26 mouse cellular contexts compared by ENCODE assay signal in genomic region chrX:139550456-139550855, GRCm38 (mm10). TPM values are rescaled to one million over a fixed set of nuclear protein-coding genes. Genes with fewer than 3 reads are reported as not detected.
DNase-seq lines count a peak whose midpoint lies in the region; ATAC-seq and TF ChIP-seq lines count a peak whose summit lies in the region.
"Had no signal": no experiment of that assay in that cellular context is flagged by ENCODE, and none has a peak within 500 bp of the region (broad histone marks: within the 10 kb centered on the region; RNA-seq: fewer than 3 reads in every experiment).

No protein-coding gene starts in this region.

- no peak overlapping the region for H3K27ac ChIP-seq in liver, adult 2 months (replicated peaks; ENCODE audit: insufficient read depth, low read depth, low read length)
- no peak overlapping the region for H3K27ac ChIP-seq in liver, embryonic 11.5 days (ENCODE audit: low read depth, low read length)
- no peak overlapping the region for H3K27ac ChIP-seq in hindbrain, embryonic 14.5 days
- H3K27ac ChIP-seq: forebrain, embryonic 15.5 days; hindbrain, postnatal 0 days; limb, embryonic 13.5 days; liver, embryonic 15.5 days; midbrain, embryonic 15.5 days; neural tube, embryonic 15.5 days; stomach, embryonic 15.5 days had no signal

- ATAC-seq in liver, embryonic 11.5 days (replicated peaks; ENCODE audit: low FRiP score) = no peak
- peak; percentile 76 for ATAC-seq in monocyte, adult 5-6 weeks (replicated peaks; ENCODE audit: insufficient number of reproducible peaks, low FRiP score, low TSS enrichment, poor library complexity, severe bottlenecking)
- ATAC-seq in hindbrain, embryonic 14.5 days (ENCODE audit: low FRiP score) = no peak
- ATAC-seq: forebrain, embryonic 15.5 days; hindbrain, postnatal 0 days; midbrain, embryonic 15.5 days had no signal

- no peak overlapping the region for H3K9ac ChIP-seq in liver, adult 2 months (ENCODE audit: low read depth, low read length)
- no peak overlapping the region for H3K9ac ChIP-seq in liver, embryonic 11.5 days (ENCODE audit: low read depth, low read length)
- H3K9ac ChIP-seq in hindbrain, embryonic 14.5 days = no peak overlapping the region
- H3K9ac ChIP-seq: forebrain, embryonic 15.5 days; limb, embryonic 13.5 days; liver, embryonic 15.5 days; midbrain, embryonic 15.5 days; neural tube, embryonic 15.5 days; stomach, embryonic 15.5 days had no signal

- H3K4me2 ChIP-seq in liver, embryonic 11.5 days = no peak overlapping the region
- no peak overlapping the region for H3K4me2 ChIP-seq in hindbrain, embryonic 14.5 days (replicated peaks)
- H3K4me2 ChIP-seq: forebrain, embryonic 15.5 days; limb, embryonic 13.5 days; liver, embryonic 15.5 days; midbrain, embryonic 15.5 days; neural tube, embryonic 15.5 days; stomach, embryonic 15.5 days had no signal

- TF ChIP-seq CTCF in liver, adult 2 months (IDR thresholded peaks at IDR 0.05; ENCODE audit: low read depth, low read length) = no peak
- no peak for TF ChIP-seq CTCF in C2C12 (IDR thresholded peaks at IDR 0.05; ENCODE audit: control insufficient read depth, insufficient read depth, insufficient read length)

- H3K27me3 ChIP-seq in liver, adult 2 months (ENCODE audit: control insufficient read depth, insufficient read depth, low read length) = no peaks in the 10 kb centered on the region
- H3K27me3 ChIP-seq in liver, embryonic 11.5 days (replicated peaks; ENCODE audit: control insufficient read depth, insufficient read depth, low read length) = no peaks in the 10 kb centered on the region
- no peaks in the 10 kb centered on the region for H3K27me3 ChIP-seq in C2C12 (ENCODE audit: control insufficient read depth, insufficient read depth, insufficient read length)
- H3K27me3 ChIP-seq in hindbrain, embryonic 14.5 days (ENCODE audit: control insufficient read depth, insufficient read depth, low read length) = no peaks in the 10 kb centered on the region
- H3K27me3 ChIP-seq: forebrain, embryonic 15.5 days; liver, embryonic 15.5 days; midbrain, embryonic 15.5 days; neural tube, embryonic 15.5 days; stomach, embryonic 15.5 days had no signal

- no peaks in the 10 kb centered on the region for H3K36me3 ChIP-seq in liver, adult 2 months (ENCODE audit: control insufficient read depth, insufficient read depth, low read length)
- no peaks in the 10 kb centered on the region for H3K36me3 ChIP-seq in liver, embryonic 11.5 days (ENCODE audit: control insufficient read depth, insufficient read depth, low read length)
- no peaks in the 10 kb centered on the region for H3K36me3 ChIP-seq in C2C12 (ENCODE audit: control insufficient read depth, insufficient read depth)
- H3K36me3 ChIP-seq in hindbrain, embryonic 14.5 days (replicated peaks; ENCODE audit: control insufficient read depth, insufficient read depth) = no peaks in the 10 kb centered on the region
- H3K36me3 ChIP-seq: forebrain, embryonic 15.5 days; limb, embryonic 13.5 days; liver, embryonic 15.5 days; midbrain, embryonic 15.5 days; neural tube, embryonic 15.5 days; stomach, embryonic 15.5 days had no signal

- no peak overlapping the region for H3ac ChIP-seq in C2C12 (ENCODE audit: control insufficient read depth, insufficient read length, low read depth)

- no peaks in the 10 kb centered on the region for H3K4me1 ChIP-seq in liver, adult 2 months (ENCODE audit: control insufficient read depth, insufficient read depth, low read length)
- no peaks in the 10 kb centered on the region for H3K4me1 ChIP-seq in liver, embryonic 11.5 days (replicated peaks; ENCODE audit: control insufficient read depth, insufficient read depth, low read length)
- no peaks in the 10 kb centered on the region for H3K4me1 ChIP-seq in hindbrain, embryonic 14.5 days (replicated peaks; ENCODE audit: control insufficient read depth, insufficient read depth, low read length)
- H3K4me1 ChIP-seq: forebrain, embryonic 15.5 days; limb, embryonic 13.5 days; liver, embryonic 15.5 days; midbrain, embryonic 15.5 days; neural tube, embryonic 15.5 days; stomach, embryonic 15.5 days had no signal

- H3K79me2 ChIP-seq in liver, adult 2 months (ENCODE audit: control insufficient read depth, insufficient read depth, low read length) = no peaks in the 10 kb centered on the region
- H3K79me2 ChIP-seq in C2C12 (ENCODE audit: control insufficient read depth, insufficient read depth) = no peaks in the 10 kb centered on the region

- TF ChIP-seq POLR2A in liver, adult 2 months (IDR thresholded peaks at IDR 0.05; ENCODE audit: extremely low read depth, insufficient read depth, low read length) = no peak

- no peak overlapping the region for H3K4me3 ChIP-seq in liver, adult 2 months (ENCODE audit: insufficient read depth, low read depth, low read length)
- no peak overlapping the region for H3K4me3 ChIP-seq in liver, embryonic 11.5 days (ENCODE audit: low read depth, low read length)
- no peak overlapping the region for H3K4me3 ChIP-seq in C2C12 (ENCODE audit: insufficient read depth, poor library complexity, severe bottlenecking)
- H3K4me3 ChIP-seq in hindbrain, embryonic 14.5 days (replicated peaks; ENCODE audit: low read length) = no peak overlapping the region
- H3K4me3 ChIP-seq: forebrain, embryonic 15.5 days; limb, embryonic 13.5 days; liver, embryonic 15.5 days; midbrain, embryonic 15.5 days; neural tube, embryonic 15.5 days; stomach, embryonic 15.5 days had no signal

- peak; percentile 11 for DNase-seq in liver, adult 2 months (ENCODE audit: extremely low read depth, low read depth, low spot score)
- no peak for DNase-seq in liver, embryonic 11.5 days (ENCODE audit: low spot score)
- peak; percentile 6 for DNase-seq in gonadal fat pad, adult 2 months (ENCODE audit: low read depth)
- no peak for DNase-seq in gastrocnemius, postnatal 36 days
- DNase-seq in hindbrain, embryonic 14.5 days (ENCODE audit: low spot score) = no peak
- DNase-seq in frontal cortex, postnatal 25 days (ENCODE audit: low spot score in 2 of 2) = no peak
- DNase-seq: adrenal gland, adult 8-10 months; B cell, adult 2 months; cerebellum, adult 11 months; cerebellum, postnatal 14 days; embryo, embryonic 11 days; gastrocnemius, postnatal 25 days; heart, postnatal 36 days; kidney, adult 8-10 months; layer of hippocampus, postnatal 36 days; right cerebral cortex, postnatal 25 days; thymus, adult 2 months had no signal

- intact Hi-C loops in gastrocnemius, postnatal 36 days (cut with DNase I) = no loop called here

- no peaks in the 10 kb centered on the region for H3K9me3 ChIP-seq in liver, embryonic 11.5 days (ENCODE audit: control insufficient read depth, low read length)
- no peaks in the 10 kb centered on the region for H3K9me3 ChIP-seq in hindbrain, embryonic 14.5 days (ENCODE audit: control insufficient read depth, low read length)
- H3K9me3 ChIP-seq: forebrain, embryonic 15.5 days; limb, embryonic 13.5 days; liver, embryonic 15.5 days; midbrain, embryonic 15.5 days; neural tube, embryonic 15.5 days; stomach, embryonic 15.5 days had no signal

- H3K79me3 ChIP-seq in C2C12 (ENCODE audit: low read depth) = no peaks in the 10 kb centered on the region

- 69% methylated on average over 5 of the region's 5 CpGs for WGBS in liver, adult 2 months
- WGBS in liver, embryonic 11.5 days = 78% methylated on average over 5 of the region's 5 CpGs
- WGBS in hindbrain, embryonic 14.5 days = 76% methylated on average over 5 of the region's 5 CpGs

TF ChIP-seq in C2C12, 6 proteins besides CTCF, POLR2A, EP300 and RAD21:
- no peak for TF ChIP-seq MAX (IDR thresholded peaks at IDR 0.05)
- no peak for TF ChIP-seq MYOD1 (IDR thresholded peaks at IDR 0.05; ENCODE audit: control insufficient read depth, insufficient read length, low read depth)
- TF ChIP-seq CEBPB (IDR thresholded peaks at IDR 0.05; ENCODE audit: low read depth) = peak; percentile 29
- TF ChIP-seq FOSL1 (IDR thresholded peaks at IDR 0.05; ENCODE audit: insufficient read depth, low read length, poor library complexity, severe bottlenecking) = no peak
- no peak for TF ChIP-seq USF1 (IDR thresholded peaks at IDR 0.05; ENCODE audit: low read depth)
- no peak for TF ChIP-seq MYOG (IDR thresholded peaks at IDR 0.05; ENCODE audit: control insufficient read depth, extremely low read depth, insufficient read length)

RNA-seq across cellular contexts. Expression of gene Rnf128, which starts 12.7 kb away (rescaled TPM):
- total RNA-seq in liver, adult 2 months (2014; rRNA removed) = 74.4 and 84.5 TPM in 2 replicates
- 40.3 and 43.8 TPM in 2 replicates for polyA plus RNA-seq in liver, adult 2 months (2012; rRNA removed)
- 52.9 and 57.4 TPM in 2 replicates for polyA plus RNA-seq in liver, embryonic 11.5 days (2014; fragmentation: Nextera tagmentation; extraction: Ambion mirVana)
- polyA plus RNA-seq in C2C12 (2012; fragmentation: generic; extraction: Trizol) = 9.7 TPM
- 34.3 and 46.6 TPM in 2 replicates for polyA plus RNA-seq in gonadal fat pad, adult 2 months (2012; rRNA removed)
- 0.67 to 3.2 TPM (median 0.87 TPM) in 3 replicates for total RNA-seq in monocyte, adult 5-6 weeks (2017)
- 10 to 100 TPM; 15.0 to 16.9 TPM for total RNA-seq in gastrocnemius, postnatal 36 days (2021)
- 4.9 and 5.3 TPM in 2 replicates for polyA plus RNA-seq in hindbrain, embryonic 14.5 days (2014; fragmentation: Nextera tagmentation; extraction: Ambion mirVana)

Comparison
In these comparisons a context has a peak if more than half of its experiments do, and no peak if none do; other contexts are left out.
1. DNase-seq: peak in liver, adult 2 months (single experiment) and gonadal fat pad, adult 2 months (single experiment); none in liver, embryonic 11.5 days (single experiment), gastrocnemius, postnatal 36 days (0 of 2), hindbrain, embryonic 14.5 days (single experiment) and frontal cortex, postnatal 25 days (0 of 2).